In genomic region chr5:134785691-134786371, GRCm38 (mm10) we compare ENCODE assay signal across 9 mouse cellular contexts. TPM values are rescaled to one million over a fixed set of nuclear protein-coding genes. Genes with fewer than 3 reads are reported as not detected.
DNase-seq lines count a peak whose midpoint lies in the region; ATAC-seq lines count a peak whose summit lies in the region.
"Had no signal": no experiment of that assay in that cellular context is flagged by ENCODE, and none has a peak within 500 bp of the region (broad histone marks: within the 10 kb centered on the region; RNA-seq: fewer than 3 reads in every experiment).

No protein-coding gene starts in this region.

- H3K27me3 ChIP-seq in hindbrain, embryonic 10.5 days (ENCODE audit: insufficient read depth, poor library complexity, severe bottlenecking): no peaks in the 10 kb centered on the region
- H3K27me3 ChIP-seq in hindbrain, embryonic 12.5 days: no peaks in the 10 kb centered on the region
- 0 out of 2 replicates have a peak, but pooled peaks cover 15% of the 10 kb centered on the region for H3K27me3 ChIP-seq in heart, embryonic 10.5 days (ENCODE audit: insufficient read depth, poor library complexity, severe bottlenecking)
- no peaks in the 10 kb centered on the region for H3K27me3 ChIP-seq in midbrain, embryonic 11.5 days (ENCODE audit: control insufficient read depth, insufficient read depth, low read length)

- H3K4me2 ChIP-seq in hindbrain, embryonic 12.5 days (replicated peaks): no peak overlapping the region
- H3K4me2 ChIP-seq in midbrain, embryonic 11.5 days: no peak overlapping the region

- ATAC-seq in hindbrain, embryonic 12.5 days (ENCODE audit: low FRiP score): no peak
- peak; percentile 72; the same call in 1 of the 2 replicates for ATAC-seq in midbrain, embryonic 11.5 days (ENCODE audit: low FRiP score)

- 0 out of 2 replicates have a peak, but pooled peaks cover 10% of the 10 kb centered on the region for H3K4me1 ChIP-seq in hindbrain, embryonic 10.5 days (replicated peaks)
- peaks cover 4% of the 10 kb centered on the region; the same call in 1 of the 2 replicates for H3K4me1 ChIP-seq in hindbrain, embryonic 12.5 days
- peaks cover 32% of the 10 kb centered on the region for H3K4me1 ChIP-seq in heart, embryonic 10.5 days
- peaks cover 3% of the 10 kb centered on the region; the same call in 1 of the 2 replicates for H3K4me1 ChIP-seq in midbrain, embryonic 11.5 days (ENCODE audit: control insufficient read depth, insufficient read depth, low read length)

- no peak overlapping the region for H3K4me3 ChIP-seq in hindbrain, embryonic 10.5 days
- no peak overlapping the region for H3K4me3 ChIP-seq in hindbrain, embryonic 12.5 days
- no peak overlapping the region for H3K4me3 ChIP-seq in heart, embryonic 10.5 days
- H3K4me3 ChIP-seq in midbrain, embryonic 11.5 days (ENCODE audit: low read depth, low read length): no peak overlapping the region

- 52% methylated on average over 25 of the region's 25 CpGs for WGBS in hindbrain, embryonic 10.5 days
- WGBS in hindbrain, embryonic 12.5 days: 47% methylated on average over 25 of the region's 25 CpGs
- 48% methylated on average over 25 of the region's 25 CpGs for WGBS in heart, embryonic 10.5 days
- 48% methylated on average over 25 of the region's 25 CpGs for WGBS in midbrain, embryonic 11.5 days

- peak overlapping the region; percentile 54 for H3K27ac ChIP-seq in hindbrain, embryonic 10.5 days
- H3K27ac ChIP-seq in hindbrain, embryonic 12.5 days: no peak overlapping the region
- peak overlapping the region; percentile 86 for H3K27ac ChIP-seq in heart, embryonic 10.5 days
- H3K27ac ChIP-seq in midbrain, embryonic 11.5 days (ENCODE audit: low read depth, low read length): no peak overlapping the region

- no peak for DNase-seq in hindbrain, embryonic 10.5 days (ENCODE audit: low spot score)
- DNase-seq in ZHBTc4 (ENCODE audit: low read depth, low spot score): peak; percentile 65
- DNase-seq in heart, embryonic 10.5 days (ENCODE audit: low spot score): no peak
- DNase-seq in midbrain, embryonic 11.5 days (ENCODE audit: low spot score, missing footprints): peak; percentile 91
- no peak for DNase-seq in left cerebral cortex, adult 9 months (ENCODE audit: low spot score in 2 of 2)
- DNase-seq in spleen, adult 18-20 months: no peak
- DNase-seq in frontal cortex, postnatal 10 days (ENCODE audit: low spot score in 2 of 2): no peak
- DNase-seq: cerebellum, adult 9-10 months had no signal

- no peaks in the 10 kb centered on the region for H3K36me3 ChIP-seq in hindbrain, embryonic 10.5 days
- no peaks in the 10 kb centered on the region for H3K36me3 ChIP-seq in hindbrain, embryonic 12.5 days
- no peaks in the 10 kb centered on the region for H3K36me3 ChIP-seq in heart, embryonic 10.5 days
- no peaks in the 10 kb centered on the region for H3K36me3 ChIP-seq in midbrain, embryonic 11.5 days (ENCODE audit: control insufficient read depth, insufficient read depth, low read length)

- H3K9ac ChIP-seq in hindbrain, embryonic 12.5 days: no peak overlapping the region
- peak overlapping the region; percentile 57 for H3K9ac ChIP-seq in midbrain, embryonic 11.5 days (ENCODE audit: low read length)

- no peaks in the 10 kb centered on the region for H3K9me3 ChIP-seq in hindbrain, embryonic 10.5 days
- H3K9me3 ChIP-seq in hindbrain, embryonic 12.5 days (replicated peaks): no peaks in the 10 kb centered on the region
- H3K9me3 ChIP-seq in heart, embryonic 10.5 days: no peaks in the 10 kb centered on the region
- H3K9me3 ChIP-seq in midbrain, embryonic 11.5 days (ENCODE audit: control insufficient read depth, low read length): no peaks in the 10 kb centered on the region

RNA-seq across cellular contexts. Expression of gene Eln, which starts 38.7 kb away (rescaled TPM):
- 1.2 and 2.3 TPM in 2 replicates for polyA plus RNA-seq in hindbrain, embryonic 10.5 days (2016; fragmentation: Nextera tagmentation; extraction: Ambion mirVana)
- polyA plus RNA-seq in hindbrain, embryonic 12.5 days (2016; fragmentation: Nextera tagmentation; extraction: Ambion mirVana): 7.2 and 10.1 TPM in 2 replicates
- 4.8 and 8.0 TPM in 2 replicates for polyA plus RNA-seq in heart, embryonic 10.5 days (2016; fragmentation: Nextera tagmentation; extraction: Ambion mirVana)
- 1.1 and 2.0 TPM in 2 replicates for polyA plus RNA-seq in midbrain, embryonic 11.5 days (2014; fragmentation: Nextera tagmentation; extraction: Ambion mirVana)

Comparison
In these comparisons a context has a peak if more than half of its experiments do, and no peak if none do; other contexts are left out.
1. H3K27ac ChIP-seq: peak in hindbrain, embryonic 10.5 days (single experiment) and heart, embryonic 10.5 days (single experiment); none in hindbrain, embryonic 12.5 days (single experiment) and midbrain, embryonic 11.5 days (single experiment).
2. DNase-seq: peak in ZHBTc4 (single experiment) and midbrain, embryonic 11.5 days (single experiment); none in hindbrain, embryonic 10.5 days (single experiment), heart, embryonic 10.5 days (single experiment), left cerebral cortex, adult 9 months (0 of 2), spleen, adult 18-20 months (0 of 2) and frontal cortex, postnatal 10 days (0 of 2).